Mouse (Mus musculus): ENCODE results near the gene Clcn5. TPM values are rescaled to one million over a fixed set of nuclear protein-coding genes. Genes with fewer than 3 reads are reported as not detected.

Gene Clcn5
- 5.3 and 5.9 TPM in 2 replicates for polyA plus RNA-seq (2016; fragmentation: Nextera tagmentation; extraction: Ambion mirVana)

DNA sequence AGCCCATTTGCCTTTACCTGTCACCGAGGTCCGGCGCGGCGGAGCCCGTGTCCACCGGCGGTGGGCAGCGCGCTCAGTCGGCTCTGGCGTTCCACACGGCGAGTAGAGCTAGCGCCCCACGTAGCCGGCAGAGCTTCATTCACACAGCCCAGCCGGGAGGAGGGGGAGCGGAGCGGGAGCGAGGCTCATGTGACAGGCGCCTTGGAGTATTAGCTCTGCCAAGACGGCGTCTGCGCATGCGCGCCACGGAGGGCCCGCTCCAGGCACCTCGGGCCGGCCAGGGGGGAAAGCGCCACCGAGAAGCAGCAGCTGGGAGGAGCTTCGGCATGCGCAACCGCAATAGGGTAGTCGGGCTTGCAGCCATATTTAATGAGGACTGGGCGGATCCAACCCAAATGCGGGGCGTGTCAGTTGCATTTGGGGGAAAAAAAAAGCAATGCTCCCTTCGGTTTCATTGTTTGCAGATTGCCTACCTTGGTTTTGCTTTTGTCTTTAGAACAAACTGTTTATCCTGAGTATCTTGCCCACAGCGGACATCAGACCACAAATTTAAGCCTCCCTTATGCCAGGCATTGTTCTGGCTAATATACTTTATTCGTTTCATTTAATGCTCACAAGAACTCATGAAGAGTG is at the start of gene Clcn5:
Clcn5 (minus strand) TSS at position 270 of the 633 bp plus-strand sequence.
- Histone ChIP-seq H3K36me3 (no peaks in the 10 kb centered on the region), H3K4me3 (peak within 1 kb of the TSS; percentile 70), H3K9me3 (replicated peaks) (no peaks in the 10 kb centered on the region), H3K4me2 (peak within 1 kb of the TSS; percentile 80), H3K4me1 (no peaks in the 10 kb centered on the region), H3K9ac (peak within 1 kb of the TSS; percentile 76), H3K27ac (peak within 1 kb of the TSS; percentile 80), H3K27me3 (replicated peaks) (no peaks in the 10 kb centered on the region)
- WGBS (ENCODE audit: insufficient replicate concordance) = 12% methylated on average over 41 of the region's 43 CpGs
- peak; percentile 97 for ATAC-seq

DNA sequence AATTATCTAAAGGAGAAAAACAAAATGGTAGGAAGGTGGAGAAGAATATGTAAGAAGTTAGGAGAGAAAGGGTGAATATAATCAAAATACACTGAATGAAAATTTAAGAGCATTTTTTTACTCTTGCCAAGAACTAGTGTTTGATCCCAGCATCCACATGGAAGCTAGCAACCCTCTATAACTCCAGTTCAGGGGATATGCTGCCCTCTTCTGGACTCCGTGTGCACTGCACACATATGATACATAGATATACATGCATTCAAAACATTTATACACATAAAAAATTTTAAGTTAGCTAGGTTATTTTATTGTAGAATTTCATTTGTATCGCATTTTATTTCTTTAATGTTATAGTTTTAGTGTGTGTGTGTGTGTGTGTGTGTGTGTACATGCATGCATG is 6.3 kb upstream of the Clcn5 start:
- 22% methylated on average over 2 of the region's 2 CpGs for WGBS (ENCODE audit: insufficient replicate concordance)
- Histone ChIP-seq H3K4me2 (no peak overlapping the region), H3K9ac (no peak overlapping the region), H3K4me1 (no peaks in the 10 kb centered on the region), H3K27ac (no peak overlapping the region), H3K4me3 (no peak overlapping the region), H3K36me3 (no peaks in the 10 kb centered on the region), H3K27me3 (replicated peaks) (no peaks in the 10 kb centered on the region), H3K9me3 (replicated peaks) (no peaks in the 10 kb centered on the region)
- ATAC-seq = no peak

DNA sequence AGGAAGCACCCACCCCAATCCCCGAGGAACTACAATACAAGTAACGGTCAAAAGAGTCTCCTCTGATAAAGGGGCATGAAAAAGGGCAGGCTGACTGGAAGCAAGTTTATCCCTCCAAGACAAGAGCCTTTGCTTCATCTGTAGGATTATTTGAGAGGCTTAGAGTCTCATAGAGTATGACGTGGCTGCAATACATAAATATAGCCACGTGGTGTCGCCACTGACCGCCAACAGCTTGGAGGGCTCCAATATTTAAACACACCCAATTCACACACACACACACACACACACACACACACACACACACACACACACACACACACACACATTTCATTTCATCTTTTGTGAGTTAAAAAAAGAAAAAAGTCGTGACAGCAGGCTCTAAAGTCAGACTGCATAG is 3.1 kb upstream of the Clcn5 start:
- Histone ChIP-seq H3K4me1 (no peaks in the 10 kb centered on the region), H3K4me3 (no peak overlapping the region), H3K27ac (no peak overlapping the region), H3K36me3 (no peaks in the 10 kb centered on the region), H3K4me2 (no peak overlapping the region), H3K9me3 (replicated peaks) (no peaks in the 10 kb centered on the region), H3K9ac (no peak overlapping the region), H3K27me3 (replicated peaks) (no peaks in the 10 kb centered on the region)
- ATAC-seq = no peak
- WGBS (ENCODE audit: insufficient replicate concordance) = 7% methylated on average over 7 of the region's 7 CpGs

DNA sequence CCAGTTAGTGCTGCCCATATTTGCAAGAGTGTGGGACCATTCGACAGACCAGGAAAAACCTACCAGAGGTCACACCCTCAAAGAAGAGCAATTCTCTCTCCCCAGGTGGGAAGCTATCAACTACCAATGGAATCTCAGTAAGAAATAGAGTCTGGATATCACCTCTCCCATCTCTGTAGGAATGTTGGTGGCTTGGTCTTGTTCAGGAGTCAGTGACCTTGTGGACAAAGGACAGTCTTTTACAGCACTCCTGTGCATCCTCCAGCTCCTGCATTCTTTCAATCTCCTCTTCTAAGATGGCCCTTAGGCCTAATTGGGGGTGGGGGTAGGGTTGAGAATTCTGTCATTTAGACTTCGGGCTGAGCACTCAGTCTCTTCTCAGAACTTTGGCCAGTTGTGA is 1.4 kb upstream of the Clcn5 start:
- no peaks in the 10 kb centered on the region for H3K27me3 ChIP-seq (replicated peaks)
- no peak overlapping the region for H3K4me2 ChIP-seq
- no peaks in the 10 kb centered on the region for H3K36me3 ChIP-seq
- H3K27ac ChIP-seq = no peak overlapping the region
- no peak overlapping the region for H3K9ac ChIP-seq
- H3K9me3 ChIP-seq (replicated peaks) = no peaks in the 10 kb centered on the region
- 49% methylated on average over 2 of the region's 2 CpGs for WGBS (ENCODE audit: insufficient replicate concordance)
- no peak overlapping the region for H3K4me3 ChIP-seq
- H3K4me1 ChIP-seq = no peaks in the 10 kb centered on the region
- ATAC-seq = no peak

DNA sequence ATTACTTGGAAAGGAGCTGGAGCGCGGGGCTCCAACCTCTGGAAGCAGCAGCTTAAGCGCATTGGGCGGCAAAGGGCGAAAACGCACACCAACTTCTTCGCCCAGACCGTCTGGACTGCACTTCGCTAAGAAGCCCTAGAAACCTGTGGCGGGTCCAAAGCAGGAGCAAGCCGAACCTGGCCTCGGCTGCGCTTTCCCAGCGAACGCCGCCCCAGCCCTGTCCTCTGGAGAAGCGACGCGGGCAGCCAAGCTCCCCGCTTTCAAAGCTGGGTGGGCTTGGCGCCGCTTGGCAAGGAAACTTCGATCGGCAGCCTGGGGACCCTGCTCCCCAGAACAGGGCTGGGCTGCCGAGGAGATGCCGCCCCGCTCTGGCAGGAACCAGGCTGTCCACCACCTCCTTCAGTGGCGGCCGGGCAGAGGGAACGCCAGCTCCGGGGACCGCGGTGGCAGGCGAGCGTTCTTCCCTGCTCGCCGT is 570 bp downstream of the Clcn5 start:
- peak overlapping the region; percentile 80 for H3K4me2 ChIP-seq
- H3K9me3 ChIP-seq (replicated peaks) = no peaks in the 10 kb centered on the region
- no peaks in the 10 kb centered on the region for H3K36me3 ChIP-seq
- H3K4me1 ChIP-seq = no peaks in the 10 kb centered on the region
- H3K27me3 ChIP-seq (replicated peaks) = no peaks in the 10 kb centered on the region
- peak overlapping the region; percentile 80 for H3K27ac ChIP-seq
- H3K9ac ChIP-seq = peak overlapping the region; percentile 76
- peak overlapping the region; percentile 70 for H3K4me3 ChIP-seq
- WGBS (ENCODE audit: insufficient replicate concordance) = 9% methylated on average over 37 of the region's 37 CpGs
- peak; percentile 68 for ATAC-seq

DNA sequence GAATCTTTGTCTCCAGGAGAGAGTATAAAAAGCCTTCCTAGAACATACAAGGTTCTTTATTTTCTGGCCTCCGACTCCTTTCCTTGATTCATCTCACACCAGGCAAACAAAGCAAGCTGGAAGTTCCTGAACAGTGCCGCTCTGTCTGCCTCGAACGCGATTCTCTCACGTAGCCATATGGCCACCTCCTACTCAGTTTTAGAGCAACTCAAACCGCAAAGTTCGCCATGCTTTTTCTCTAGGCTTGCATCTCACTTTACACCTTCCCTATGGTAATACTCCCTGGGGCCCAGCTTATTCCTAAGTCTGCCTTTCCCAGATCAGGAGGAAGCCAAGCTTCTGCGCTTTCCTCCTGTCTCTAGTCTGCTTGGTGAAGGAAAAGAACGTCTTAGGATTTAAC is 4.0 kb downstream of the Clcn5 start:
- no peak for ATAC-seq
- 47% methylated on average over 10 of the region's 10 CpGs for WGBS (ENCODE audit: insufficient replicate concordance)
- Histone ChIP-seq H3K4me3 (no peak overlapping the region), H3K9me3 (replicated peaks) (no peaks in the 10 kb centered on the region), H3K36me3 (no peaks in the 10 kb centered on the region), H3K27ac (no peak overlapping the region), H3K9ac (no peak overlapping the region), H3K4me2 (no peak overlapping the region), H3K27me3 (replicated peaks) (no peaks in the 10 kb centered on the region), H3K4me1 (no peaks in the 10 kb centered on the region)

DNA sequence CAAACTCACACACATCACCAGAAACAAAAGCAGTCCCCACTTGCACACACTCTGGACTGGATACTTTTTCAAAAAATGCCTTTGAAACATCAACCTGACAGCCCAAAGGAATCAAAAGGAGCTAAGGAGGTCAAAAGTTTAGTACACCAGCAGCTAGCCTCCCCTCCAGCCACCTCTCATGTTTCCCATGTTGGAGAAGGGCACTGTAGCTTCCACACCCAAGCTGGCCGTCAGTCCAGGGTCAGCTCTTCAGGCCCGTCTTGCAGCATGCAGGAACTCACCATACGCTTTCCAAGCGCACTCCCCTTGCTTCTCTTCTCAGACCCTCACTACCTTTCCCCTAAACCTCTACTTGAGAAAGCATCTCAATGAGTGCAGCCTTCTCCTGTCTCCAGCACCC is 4.5 kb downstream of the Clcn5 start:
- Histone ChIP-seq H3K27ac (no peak overlapping the region), H3K27me3 (replicated peaks) (no peaks in the 10 kb centered on the region), H3K4me2 (no peak overlapping the region)

DNA sequence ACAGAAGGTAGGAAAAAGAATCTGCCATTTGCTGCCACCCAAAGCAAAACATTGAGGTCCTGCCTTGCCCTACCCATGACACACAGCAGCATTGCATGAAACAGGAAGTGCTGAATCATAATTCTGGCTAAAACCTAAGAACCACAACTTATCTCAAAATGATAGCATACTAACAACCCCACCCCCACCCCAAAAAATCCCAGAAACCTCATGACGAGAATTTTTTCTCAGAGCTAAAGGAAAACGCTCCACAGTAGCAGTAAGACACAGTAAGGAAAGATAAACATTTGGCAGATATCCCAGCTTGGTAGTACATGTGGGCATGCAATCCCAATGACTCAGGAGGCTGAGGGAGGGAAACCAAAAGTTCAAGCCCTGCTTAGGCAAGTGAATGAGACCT is 10.9 kb downstream of the Clcn5 start:
- 14% methylated on average over 2 of the region's 2 CpGs for WGBS (ENCODE audit: insufficient replicate concordance)
- Histone ChIP-seq H3K4me3 (no peak overlapping the region), H3K4me1 (peaks cover 5% of the 10 kb centered on the region; the same call in 1 of the 2 replicates), H3K9ac (no peak overlapping the region), H3K9me3 (replicated peaks) (no peaks in the 10 kb centered on the region), H3K36me3 (no peaks in the 10 kb centered on the region), H3K4me2 (no peak overlapping the region), H3K27me3 (replicated peaks) (no peaks in the 10 kb centered on the region), H3K27ac (no peak overlapping the region)
- no peak for ATAC-seq

More for the DNA sequence above, 4.5 kb downstream of the Clcn5 start:
- 71% methylated on average over 4 of the region's 4 CpGs for WGBS (ENCODE audit: insufficient replicate concordance)
- Histone ChIP-seq H3K9ac (no peak overlapping the region), H3K36me3 (no peaks in the 10 kb centered on the region), H3K4me1 (no peaks in the 10 kb centered on the region), H3K4me3 (no peak overlapping the region), H3K9me3 (replicated peaks) (no peaks in the 10 kb centered on the region)
- ATAC-seq = no peak

DNA sequence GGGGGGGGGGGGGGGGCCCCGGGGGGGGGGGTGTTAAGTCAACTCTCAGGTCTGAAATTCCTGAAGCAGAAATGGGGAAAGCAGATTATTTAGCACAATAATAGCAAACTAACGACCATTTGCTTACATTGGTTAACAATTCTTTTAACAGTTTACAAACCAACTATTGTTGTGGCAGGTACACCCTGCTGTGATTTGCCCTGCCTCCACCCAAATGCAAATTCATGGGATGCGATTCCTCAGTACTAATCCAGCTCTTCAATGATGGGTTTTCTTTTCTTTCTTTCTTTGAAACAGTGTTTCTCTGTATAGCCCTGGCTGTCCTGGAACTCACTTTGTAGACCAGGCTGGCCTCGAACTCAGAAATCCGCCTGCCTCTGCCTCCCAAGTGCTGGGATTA is 12.3 kb downstream of the Clcn5 start:
- no peaks in the 10 kb centered on the region for H3K36me3 ChIP-seq
- peaks cover 5% of the 10 kb centered on the region; the same call in 1 of the 2 replicates for H3K4me1 ChIP-seq
- no peaks in the 10 kb centered on the region for H3K27me3 ChIP-seq (replicated peaks)
- ATAC-seq = no peak
- WGBS (ENCODE audit: insufficient replicate concordance) = 62% methylated on average over 4 of the region's 5 CpGs
- no peaks in the 10 kb centered on the region for H3K9me3 ChIP-seq (replicated peaks)
- H3K27ac ChIP-seq = no peak overlapping the region
- H3K9ac ChIP-seq = no peak overlapping the region
- H3K4me2 ChIP-seq = no peak overlapping the region
- H3K4me3 ChIP-seq = no peak overlapping the region

DNA sequence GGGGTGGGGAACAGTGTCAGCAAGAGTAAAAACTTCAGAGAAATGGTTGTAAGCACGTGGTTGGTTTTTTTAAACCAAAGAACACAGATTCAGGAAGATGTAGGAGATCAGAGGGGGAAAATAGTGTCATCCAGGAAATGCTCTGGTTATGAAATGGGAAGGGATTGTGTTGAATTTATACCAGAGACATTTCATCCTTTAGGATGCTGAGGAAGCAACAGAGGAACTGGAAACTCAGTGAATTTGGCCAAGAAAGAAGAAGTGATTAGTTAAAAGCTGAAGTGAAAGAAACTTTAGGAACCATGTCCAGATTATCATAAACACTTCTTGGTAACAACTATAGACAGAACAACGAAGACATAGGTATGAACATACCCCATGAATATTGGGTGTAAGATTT is 26.2 kb downstream of the Clcn5 start:
- H3K36me3 ChIP-seq = no peaks in the 10 kb centered on the region
- no peaks in the 10 kb centered on the region for H3K9me3 ChIP-seq (replicated peaks)
- no peaks in the 10 kb centered on the region for H3K4me1 ChIP-seq
- no peak overlapping the region for H3K9ac ChIP-seq
- H3K27ac ChIP-seq = no peak overlapping the region
- no peak for ATAC-seq
- no peak overlapping the region for H3K4me3 ChIP-seq
- no peaks in the 10 kb centered on the region for H3K27me3 ChIP-seq (replicated peaks)
- no peak overlapping the region for H3K4me2 ChIP-seq
- 46% methylated on average over 2 of the region's 2 CpGs for WGBS (ENCODE audit: insufficient replicate concordance)

DNA sequence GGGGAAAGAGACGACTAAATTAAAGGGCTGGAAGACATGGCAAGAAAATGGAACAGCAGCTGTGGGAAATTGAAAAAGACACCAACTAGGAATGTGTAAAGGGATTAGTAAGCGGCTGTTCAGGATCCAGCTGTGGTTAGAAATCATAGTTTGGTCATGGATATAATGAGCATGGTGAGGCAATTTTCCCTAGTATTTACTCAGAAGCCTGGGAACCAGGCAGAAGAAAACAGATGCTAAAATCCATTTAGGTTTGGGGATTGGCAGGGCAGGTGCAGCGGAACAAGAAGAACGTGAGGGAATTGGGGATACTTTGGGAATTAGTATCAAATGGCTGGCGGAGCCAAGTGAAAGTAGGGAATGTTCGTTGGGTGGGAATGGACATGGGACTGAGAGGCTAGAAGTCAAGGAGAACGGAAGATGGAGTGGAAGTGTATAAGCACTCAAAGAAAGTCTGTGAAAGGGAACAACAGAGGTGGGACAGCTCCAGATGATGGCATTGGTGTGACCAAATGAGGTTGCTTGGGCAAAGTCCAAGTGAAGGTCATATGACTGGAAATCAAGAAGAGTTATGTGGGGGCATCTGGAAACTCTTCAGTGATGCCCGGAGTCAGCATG is 26.9 kb downstream of the Clcn5 start:
- Histone ChIP-seq H3K9me3 (replicated peaks) (no peaks in the 10 kb centered on the region), H3K4me3 (no peak overlapping the region), H3K27me3 (replicated peaks) (no peaks in the 10 kb centered on the region), H3K9ac (no peak overlapping the region), H3K36me3 (no peaks in the 10 kb centered on the region), H3K4me2 (no peak overlapping the region), H3K27ac (no peak overlapping the region), H3K4me1 (no peaks in the 10 kb centered on the region)
- ATAC-seq = no peak
- WGBS (ENCODE audit: insufficient replicate concordance) = 72% methylated on average over 8 of the region's 8 CpGs

DNA sequence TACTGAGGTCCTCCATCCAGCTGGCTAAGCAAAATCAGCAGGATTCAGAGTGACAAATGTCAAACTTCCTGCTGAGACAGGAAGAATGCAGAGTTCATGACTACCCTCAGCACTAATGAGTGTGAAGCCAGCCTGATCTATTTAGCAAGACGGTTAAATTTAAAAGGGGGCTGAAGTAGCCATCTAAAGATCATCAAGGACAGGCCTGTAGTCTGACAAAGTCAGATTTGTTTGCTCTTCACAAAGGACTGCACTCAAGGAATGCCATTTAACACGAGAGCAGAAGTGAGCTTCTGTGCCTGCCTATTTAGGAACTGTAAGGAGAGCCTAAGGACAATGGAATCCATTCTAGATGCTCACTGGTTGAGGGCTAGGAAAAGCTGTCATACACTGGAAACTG is 30.2 kb downstream of the Clcn5 start:
- no peaks in the 10 kb centered on the region for H3K4me1 ChIP-seq
- no peaks in the 10 kb centered on the region for H3K27me3 ChIP-seq (replicated peaks)
- no peaks in the 10 kb centered on the region for H3K9me3 ChIP-seq (replicated peaks)
- H3K4me2 ChIP-seq = no peak overlapping the region
- no peaks in the 10 kb centered on the region for H3K36me3 ChIP-seq
- no peak overlapping the region for H3K4me3 ChIP-seq
- WGBS (ENCODE audit: insufficient replicate concordance) = 38% methylated on average over 2 of the region's 2 CpGs
- no peak overlapping the region for H3K27ac ChIP-seq
- no peak overlapping the region for H3K9ac ChIP-seq
- no peak for ATAC-seq
